Mouse (Mus musculus) liver, adult 2 months (tissue): ENCODE data around the gene Trpv4.

ENCODE experiments used
- CTCF ChIP-seq: fragments of 200-500 bp; IDR thresholded peaks from 2 replicates; pipeline ENCODE4 v1.5.1; 2011; ENCODE audit warnings: low read depth, low read length, control low read depth
- POLR2A ChIP-seq: fragments of 200-500 bp; IDR thresholded peaks from 2 replicates; pipeline ENCODE4 v1.6.1; 2011; ENCODE audit warnings: low read length, control low read depth; ENCODE audit not compliant: insufficient read depth; ENCODE audit errors: extremely low read depth

DNA sequence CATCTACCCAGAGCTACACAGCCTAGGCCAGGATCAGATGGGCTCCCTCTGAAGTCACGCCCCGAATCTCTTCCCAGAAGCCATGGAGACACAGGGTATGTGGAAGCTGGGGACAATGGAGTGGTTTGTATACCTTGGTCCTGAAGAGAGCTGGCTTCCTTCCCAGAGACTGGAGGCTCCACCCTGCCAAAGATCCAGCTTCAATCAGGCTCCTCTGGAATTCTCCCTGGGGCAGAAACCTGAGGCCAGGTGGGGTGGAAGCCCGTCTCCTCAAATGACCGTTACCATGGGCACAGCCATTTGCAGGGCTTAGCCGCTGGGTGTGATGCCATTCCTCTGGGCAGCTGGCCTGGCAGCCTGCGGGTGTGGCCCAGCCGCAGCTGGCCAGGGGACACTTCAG is 6.5 kb upstream of the Trpv4 start:
- TF ChIP-seq CTCF, result no peak
- no peak for TF ChIP-seq POLR2A
